Mouse (Mus musculus): ENCODE measurements at regions not wholly inside any gene's neighbourhood (a gene's known extent, or its start where the extent isn't known, plus 50 kb on each side); places are given as distances from the start of the nearest gene placed in this dataset.

DNA sequence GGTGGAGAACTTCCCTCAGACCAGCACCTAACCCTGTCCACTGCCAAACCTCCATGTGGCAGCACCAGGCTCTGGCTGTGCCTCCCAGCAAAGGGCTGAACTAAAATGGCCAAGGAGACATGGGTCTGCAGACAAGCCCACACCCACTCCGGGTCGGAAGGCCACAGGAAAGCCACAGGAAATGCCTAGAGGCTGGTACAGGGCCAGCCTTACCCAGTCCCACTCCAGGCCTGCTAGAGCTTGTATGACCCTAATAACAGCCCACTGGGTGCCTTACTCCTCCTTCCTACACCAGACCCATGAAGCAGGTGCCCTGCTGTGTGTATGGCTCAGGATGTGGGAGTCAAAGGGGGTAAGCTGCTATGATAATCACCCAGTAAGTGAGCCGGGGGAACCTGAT, 63.4 kb upstream of the Ttc34 start:
- TF ChIP-seq HCFC1 (IDR thresholded peaks at IDR 0.05; ENCODE audit: low read depth, low read length) = no peak
- no peak for TF ChIP-seq MAZ (IDR thresholded peaks at IDR 0.05; ENCODE audit: low read depth, low read length)
- TF ChIP-seq POLR2A (IDR thresholded peaks at IDR 0.05; ENCODE audit: low read depth, low read length) = no peak
- TF ChIP-seq ZNF384 (IDR thresholded peaks at IDR 0.05; ENCODE audit: low read depth, low read length) = no peak
- TF ChIP-seq CTCF (conservative IDR thresholded peaks at IDR 0.05 in 1 of 2, IDR thresholded peaks at IDR 0.05 in 1 of 2; ENCODE audit: low read depth in 2 of 2, low read length in 2 of 2) = no peak
- TF ChIP-seq RAD21 (IDR thresholded peaks at IDR 0.05; ENCODE audit: low read depth, low read length) = no peak
- no peak for TF ChIP-seq ELF1 (IDR thresholded peaks at IDR 0.05; ENCODE audit: low read depth, low read length)
- no peak for TF ChIP-seq MEF2A (IDR thresholded peaks at IDR 0.05; ENCODE audit: borderline replicate concordance, low read depth, low read length)
- no peak for TF ChIP-seq KAT2A (IDR thresholded peaks at IDR 0.05; ENCODE audit: insufficient replicate concordance, low read length)
- TF ChIP-seq ZC3H11A (IDR thresholded peaks at IDR 0.05; ENCODE audit: low read depth, low read length) = no peak
- TF ChIP-seq CHD2 (IDR thresholded peaks at IDR 0.05; ENCODE audit: low read length) = no peak
